Mouse (Mus musculus): ENCODE data around the gene Cfb. TPM values are rescaled to one million over a fixed set of nuclear protein-coding genes. Genes with fewer than 3 reads are reported as not detected.

Cfb gene
- polyA plus RNA-seq, 1 experiment = 14.9 TPM

DNA sequence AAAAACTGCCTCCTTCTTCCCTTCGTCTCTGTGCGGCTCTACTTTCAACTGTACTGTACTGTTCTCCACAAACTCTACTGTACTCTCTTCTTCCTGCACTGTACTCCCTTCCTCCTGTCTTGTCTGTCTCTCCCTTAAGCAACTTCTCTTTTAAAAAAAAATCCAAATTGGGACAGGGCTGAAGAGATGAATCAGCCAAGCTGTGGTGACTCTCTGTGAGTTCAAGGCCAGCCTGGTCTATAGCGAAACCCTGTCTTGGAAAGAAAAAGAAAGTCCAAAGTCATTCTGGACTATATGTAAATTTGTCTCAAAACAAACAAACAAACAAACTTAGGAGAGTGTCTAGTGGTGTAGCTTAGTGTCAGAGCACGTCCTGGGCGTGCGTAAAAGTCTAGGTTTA, 12.0 kb upstream of the Cfb start:
- H3K36me3 ChIP-seq (ENCODE audit: control insufficient read depth, insufficient read depth, low read length) = no peaks in the 10 kb centered on the region
- H3K27ac ChIP-seq (ENCODE audit: control insufficient read depth, insufficient read depth, low read length) = no peak overlapping the region
- 96% methylated on average over 6 of the region's 6 CpGs for WGBS
- no peak for DNase-seq
- TF ChIP-seq CTCF (IDR thresholded peaks at IDR 0.05; ENCODE audit: borderline replicate concordance, control insufficient read depth, extremely low read depth, insufficient read depth, low read length, poor library complexity) (no peak), POLR2A (IDR thresholded peaks at IDR 0.05; ENCODE audit: control insufficient read depth, extremely low read depth, insufficient read depth, low read length, poor library complexity) (no peak)
- H3K4me3 ChIP-seq (ENCODE audit: control insufficient read depth, insufficient read depth, low read length) = no peak overlapping the region
- no peaks in the 10 kb centered on the region for H3K27me3 ChIP-seq (ENCODE audit: control insufficient read depth, insufficient read depth, low read length)
- no peaks in the 10 kb centered on the region; the same call in 1 of the 2 replicates for H3K4me1 ChIP-seq (replicated peaks; ENCODE audit: control insufficient read depth, insufficient read depth, low read length)

DNA sequence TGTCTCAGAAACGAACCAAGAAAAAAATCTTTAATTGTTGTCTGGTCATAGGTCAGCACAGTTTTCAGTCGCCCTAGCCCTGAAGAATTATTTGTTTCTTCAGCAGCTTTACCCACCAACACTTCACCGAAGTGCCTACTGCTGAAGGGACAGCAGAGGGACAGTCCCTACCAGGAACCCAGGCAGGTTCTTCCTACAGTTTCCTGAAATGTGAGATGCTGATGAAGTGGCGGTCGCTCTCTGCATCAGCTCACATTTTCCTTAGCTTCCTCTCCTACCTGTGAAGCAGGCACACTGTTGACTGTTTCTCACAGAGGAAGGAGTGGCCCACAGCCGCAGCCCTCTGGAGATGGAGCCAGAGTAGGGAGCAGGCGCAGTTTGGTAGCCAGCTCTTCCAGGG, 3.7 kb upstream of the Cfb start:
- no peaks in the 10 kb centered on the region for H3K27me3 ChIP-seq (ENCODE audit: control insufficient read depth, insufficient read depth, low read length)
- TF ChIP-seq CTCF (IDR thresholded peaks at IDR 0.05; ENCODE audit: borderline replicate concordance, control insufficient read depth, extremely low read depth, insufficient read depth, low read length, poor library complexity) (no peak), POLR2A (IDR thresholded peaks at IDR 0.05; ENCODE audit: control insufficient read depth, extremely low read depth, insufficient read depth, low read length, poor library complexity) (no peak)
- H3K4me1 ChIP-seq (replicated peaks; ENCODE audit: control insufficient read depth, insufficient read depth, low read length) = peaks cover 2% of the 10 kb centered on the region; the same call in 1 of the 2 replicates
- H3K27ac ChIP-seq (ENCODE audit: control insufficient read depth, insufficient read depth, low read length) = no peak overlapping the region
- DNase-seq = no peak
- WGBS = 60% methylated on average over 7 of the region's 7 CpGs
- no peaks in the 10 kb centered on the region for H3K36me3 ChIP-seq (ENCODE audit: control insufficient read depth, insufficient read depth, low read length)
- H3K4me3 ChIP-seq (ENCODE audit: control insufficient read depth, insufficient read depth, low read length) = no peak overlapping the region

DNA sequence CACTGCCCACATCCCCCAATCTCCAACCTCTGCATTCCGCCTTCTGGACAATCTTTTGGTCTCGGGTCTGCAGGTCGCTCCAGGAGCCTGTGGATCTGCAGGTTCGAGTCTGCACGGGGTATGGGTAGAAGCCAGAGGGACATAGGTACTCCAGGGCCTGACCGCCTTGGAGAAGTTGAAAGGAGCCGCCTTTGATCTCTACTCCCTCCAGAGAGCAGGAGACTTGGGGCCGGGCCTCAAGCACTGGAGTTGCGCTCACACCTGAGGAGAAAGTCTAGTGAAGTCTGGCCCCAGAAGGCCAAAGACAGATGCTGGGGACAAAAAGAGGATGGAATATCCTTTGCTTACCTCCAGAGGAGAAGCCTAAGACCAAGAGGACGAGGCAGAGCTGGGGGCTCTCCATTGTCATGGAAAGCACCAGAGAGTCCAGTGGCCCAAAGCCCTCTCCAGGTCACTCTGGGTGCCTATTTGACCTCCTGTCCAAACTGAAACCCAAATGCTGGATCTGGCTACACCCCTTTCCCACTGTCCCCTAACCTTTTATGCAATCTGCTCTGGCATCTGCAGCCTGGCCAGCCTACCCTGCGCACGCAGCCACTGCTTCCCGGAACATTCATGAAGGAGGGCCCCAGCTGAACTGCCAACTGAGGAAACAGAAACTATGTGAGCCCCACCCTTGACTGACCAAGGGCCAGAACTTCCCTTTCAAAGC, 458 bp downstream of the Cfb start:
- TF ChIP-seq POLR2A (IDR thresholded peaks at IDR 0.05; ENCODE audit: control insufficient read depth, extremely low read depth, insufficient read depth, low read length, poor library complexity) = no peak
- no peak for TF ChIP-seq CTCF (IDR thresholded peaks at IDR 0.05; ENCODE audit: borderline replicate concordance, control insufficient read depth, extremely low read depth, insufficient read depth, low read length, poor library complexity)
- no peak for DNase-seq
- no peaks in the 10 kb centered on the region for H3K36me3 ChIP-seq (ENCODE audit: control insufficient read depth, insufficient read depth, low read length)
- 82% methylated on average over 13 of the region's 13 CpGs for WGBS
- no peak overlapping the region for H3K4me3 ChIP-seq (ENCODE audit: control insufficient read depth, insufficient read depth, low read length)
- H3K27me3 ChIP-seq (ENCODE audit: control insufficient read depth, insufficient read depth, low read length) = no peaks in the 10 kb centered on the region
- peaks cover 2% of the 10 kb centered on the region; the same call in 1 of the 2 replicates for H3K4me1 ChIP-seq (replicated peaks; ENCODE audit: control insufficient read depth, insufficient read depth, low read length)
- H3K27ac ChIP-seq (ENCODE audit: control insufficient read depth, insufficient read depth, low read length) = no peak overlapping the region

DNA sequence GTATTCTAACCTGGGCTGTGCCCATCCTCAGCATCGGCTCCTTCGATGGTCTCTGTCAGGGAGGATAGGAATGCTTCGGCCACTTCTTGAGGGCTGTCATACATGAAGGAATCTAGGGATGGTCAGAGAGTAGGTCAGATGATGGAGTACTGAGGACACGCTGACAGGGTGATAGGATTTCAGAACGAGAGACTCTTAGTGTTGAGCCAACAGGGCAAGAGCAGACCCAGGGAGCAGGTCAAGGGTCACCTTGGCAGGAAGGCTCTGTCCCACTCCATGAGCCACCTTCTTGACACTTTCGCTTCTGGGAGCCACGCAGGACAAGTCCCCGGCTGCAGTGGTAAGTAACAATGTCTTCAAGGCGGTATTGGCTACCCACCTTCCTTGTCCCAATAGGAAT, 1.8 kb downstream of the Cfb start:
- TF ChIP-seq POLR2A (IDR thresholded peaks at IDR 0.05; ENCODE audit: control insufficient read depth, extremely low read depth, insufficient read depth, low read length, poor library complexity) = no peak
- TF ChIP-seq CTCF (IDR thresholded peaks at IDR 0.05; ENCODE audit: borderline replicate concordance, control insufficient read depth, extremely low read depth, insufficient read depth, low read length, poor library complexity) = no peak
- H3K27ac ChIP-seq (ENCODE audit: control insufficient read depth, insufficient read depth, low read length) = no peak overlapping the region
- H3K4me1 ChIP-seq (replicated peaks; ENCODE audit: control insufficient read depth, insufficient read depth, low read length) = peaks cover 2% of the 10 kb centered on the region; the same call in 1 of the 2 replicates
- H3K4me3 ChIP-seq (ENCODE audit: control insufficient read depth, insufficient read depth, low read length) = no peak overlapping the region
- WGBS = 91% methylated on average over 9 of the region's 9 CpGs
- no peak for DNase-seq
- H3K36me3 ChIP-seq (ENCODE audit: control insufficient read depth, insufficient read depth, low read length) = no peaks in the 10 kb centered on the region; the same call in 1 of the 2 replicates
- no peaks in the 10 kb centered on the region for H3K27me3 ChIP-seq (ENCODE audit: control insufficient read depth, insufficient read depth, low read length)

DNA sequence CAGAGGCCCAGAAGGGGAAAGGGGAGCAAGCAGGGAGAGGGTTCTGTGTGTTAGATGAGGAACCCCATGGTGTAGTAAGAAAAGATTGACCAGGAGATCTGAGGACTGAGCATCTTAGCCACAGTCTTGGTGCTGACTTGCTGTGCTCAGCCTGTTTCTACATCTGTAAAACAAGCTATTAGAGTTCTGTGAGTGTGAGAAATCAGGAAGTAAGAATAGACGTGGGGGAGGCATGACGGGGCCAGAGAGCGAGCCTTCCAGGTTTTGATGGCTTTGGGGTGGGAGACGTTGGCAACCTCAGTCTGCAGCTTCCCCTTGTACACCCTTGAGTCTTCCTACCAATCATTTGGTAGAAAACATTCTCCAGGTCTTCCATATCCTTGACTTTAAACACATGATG, 3.6 kb downstream of the Cfb start:
- Histone ChIP-seq H3K4me3 (ENCODE audit: control insufficient read depth, insufficient read depth, low read length) (no peak overlapping the region), H3K36me3 (ENCODE audit: control insufficient read depth, insufficient read depth, low read length) (no peaks in the 10 kb centered on the region; the same call in 1 of the 2 replicates), H3K27me3 (ENCODE audit: control insufficient read depth, insufficient read depth, low read length) (no peaks in the 10 kb centered on the region), H3K4me1 (replicated peaks; ENCODE audit: control insufficient read depth, insufficient read depth, low read length) (no peaks in the 10 kb centered on the region), H3K27ac (ENCODE audit: control insufficient read depth, insufficient read depth, low read length) (no peak overlapping the region)
- no peak for DNase-seq
- TF ChIP-seq CTCF (IDR thresholded peaks at IDR 0.05; ENCODE audit: borderline replicate concordance, control insufficient read depth, extremely low read depth, insufficient read depth, low read length, poor library complexity) (no peak), POLR2A (IDR thresholded peaks at IDR 0.05; ENCODE audit: control insufficient read depth, extremely low read depth, insufficient read depth, low read length, poor library complexity) (no peak)
- 11% methylated on average over 4 of the region's 4 CpGs for WGBS

DNA sequence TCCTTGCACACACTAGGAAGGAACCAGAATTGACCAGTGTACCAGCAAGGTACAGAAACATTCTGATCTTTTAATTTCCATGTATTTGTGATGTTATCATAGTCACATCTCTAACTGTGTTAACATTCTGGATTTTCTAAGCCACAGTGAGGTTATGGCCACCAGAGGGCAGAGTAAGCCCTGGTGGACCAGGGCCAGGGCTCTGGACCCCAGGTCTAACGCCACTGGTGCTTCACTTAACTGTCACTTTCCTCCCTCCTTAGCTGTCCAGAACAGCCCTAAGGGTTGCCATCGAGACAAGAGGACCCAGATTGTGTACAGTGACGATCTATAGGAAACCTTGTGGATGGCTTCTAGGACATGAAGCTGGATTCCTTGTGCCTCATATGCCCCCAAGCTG, 6.5 kb downstream of the Cfb start:
- Histone ChIP-seq H3K4me3 (ENCODE audit: control insufficient read depth, insufficient read depth, low read length) (no peak overlapping the region), H3K27ac (ENCODE audit: control insufficient read depth, insufficient read depth, low read length) (no peak overlapping the region), H3K27me3 (ENCODE audit: control insufficient read depth, insufficient read depth, low read length) (no peaks in the 10 kb centered on the region), H3K4me1 (replicated peaks; ENCODE audit: control insufficient read depth, insufficient read depth, low read length) (peaks cover 3% of the 10 kb centered on the region), H3K36me3 (ENCODE audit: control insufficient read depth, insufficient read depth, low read length) (no peaks in the 10 kb centered on the region; the same call in 1 of the 2 replicates)
- no peak for TF ChIP-seq POLR2A (IDR thresholded peaks at IDR 0.05; ENCODE audit: control insufficient read depth, extremely low read depth, insufficient read depth, low read length, poor library complexity)
- TF ChIP-seq CTCF (IDR thresholded peaks at IDR 0.05; ENCODE audit: borderline replicate concordance, control insufficient read depth, extremely low read depth, insufficient read depth, low read length, poor library complexity) = peak; percentile 90
- 56% methylated on average over 3 of the region's 3 CpGs for WGBS
- peak; percentile 36 for DNase-seq

Data from thymus, adult 2 months (tissue).